Mouse (Mus musculus): ENCODE measurements around the gene Asb17.

GRCm38 (mm10) chr3:153871396-153871795, 27.4 kb downstream of the Asb17 start:
- TF ChIP-seq POLR2A (IDR thresholded peaks at IDR 0.05; ENCODE audit: low read depth, low read length) (no peak), CTCF (IDR thresholded peaks at IDR 0.05; ENCODE audit: extremely low read depth, insufficient read length, insufficient replicate concordance, low read depth, low read length) (no peak)
